Mouse (Mus musculus) MN1 (cell line): ENCODE data around the gene Ggt7.
"Not testable (repeated sequence)": the region's sequence is repeated elsewhere in the genome, so short reads cannot be mapped to it uniquely, and the experiment has no call there.

Experiments used
- DNase-seq: peaks from one replicate; pipeline ENCODE4 v3.0.0-alpha.2; 2016; ENCODE audit warnings: low spot score

Ggt7 gene

GRCm38 (mm10) chr2:155507721-155508470, 10.1 kb downstream of the Ggt7 start:
- DNase-seq, result no peak

- no peak for DNase-seq
Measured at GRCm38 (mm10) chr2:155505811-155506210, 12.2 kb downstream of the Ggt7 start.

- DNase-seq, result no peak
Measured at GRCm38 (mm10) chr2:155504440-155505355, 13.3 kb downstream of the Ggt7 start.

DNA sequence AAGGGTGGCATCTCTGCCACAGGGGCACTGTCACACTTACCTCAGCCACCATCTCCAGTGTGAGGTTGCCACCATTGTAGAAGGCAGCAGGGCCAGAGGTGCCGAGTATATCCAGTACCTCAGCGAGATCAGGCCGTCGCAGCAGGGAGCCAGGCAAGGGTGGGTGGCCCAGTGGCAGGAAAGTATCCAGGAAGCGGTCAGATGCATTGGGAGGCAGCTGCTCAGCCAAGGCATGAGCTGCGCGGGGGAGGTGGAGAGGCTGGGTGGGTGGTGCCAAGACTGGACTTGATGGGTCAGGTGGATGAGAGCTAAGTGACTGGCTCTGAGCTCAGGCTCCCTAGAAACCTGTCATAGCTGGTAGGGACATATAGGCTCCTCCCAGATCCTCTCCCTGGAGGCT, 15.4 kb downstream of the Ggt7 start:
- DNase-seq, result no peak

GRCm38 (mm10) chr2:155490998-155491397, 27.0 kb downstream of the Ggt7 start:
- DNase-seq, result no peak

DNA sequence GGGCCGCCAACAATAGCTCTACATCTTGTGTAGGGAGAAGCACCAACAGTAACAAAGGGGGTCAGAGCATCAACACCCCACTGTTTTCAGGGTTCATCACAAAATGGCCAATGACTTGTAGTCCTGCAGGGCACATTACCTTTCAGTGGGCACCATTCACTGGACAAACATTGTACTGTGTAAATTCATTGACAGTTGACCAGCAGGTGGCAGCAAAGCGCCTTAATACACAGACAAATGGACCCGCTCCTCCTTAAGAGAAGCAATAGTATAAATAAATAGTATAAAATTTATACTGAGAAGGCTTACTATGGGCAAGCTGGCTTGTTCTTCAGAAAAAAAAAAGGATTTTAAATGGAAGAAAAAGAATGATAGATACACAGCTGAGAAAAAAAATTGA, 36.0 kb downstream of the Ggt7 start:
- DNase-seq, result peak; percentile 67

DNA sequence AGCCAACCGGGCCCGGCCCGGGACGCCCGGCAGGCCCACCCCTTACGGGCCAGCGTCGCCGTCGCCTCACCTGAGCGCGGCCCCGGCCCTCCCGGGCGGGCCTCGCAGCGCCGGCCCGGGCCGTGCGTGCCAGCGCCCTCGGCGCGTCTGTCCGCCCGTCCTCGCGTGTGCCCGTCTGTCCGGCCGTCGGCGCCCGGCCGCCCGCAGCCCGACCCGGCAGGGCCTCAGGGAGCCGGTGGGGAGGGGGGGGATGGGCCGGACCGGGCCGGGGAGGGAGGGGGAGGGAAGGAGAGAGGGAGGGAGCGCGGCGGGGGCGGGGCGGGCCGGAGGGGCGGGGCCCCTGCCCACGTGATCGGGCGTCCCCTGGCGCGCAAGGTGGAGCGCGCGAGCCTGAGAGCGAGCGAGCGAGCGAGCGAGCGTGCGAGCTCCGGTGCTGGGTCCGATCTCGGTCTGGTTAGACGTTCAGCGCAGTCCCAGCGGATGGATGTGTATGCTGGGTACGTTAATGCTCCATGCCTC, 44.4 kb downstream of the Ggt7 start, which contains the start of gene Ncoa6:
TSS of gene Ncoa6 (minus strand) at position 325 of the 519 bp plus-strand sequence.
- peak; percentile 86 for DNase-seq

DNA sequence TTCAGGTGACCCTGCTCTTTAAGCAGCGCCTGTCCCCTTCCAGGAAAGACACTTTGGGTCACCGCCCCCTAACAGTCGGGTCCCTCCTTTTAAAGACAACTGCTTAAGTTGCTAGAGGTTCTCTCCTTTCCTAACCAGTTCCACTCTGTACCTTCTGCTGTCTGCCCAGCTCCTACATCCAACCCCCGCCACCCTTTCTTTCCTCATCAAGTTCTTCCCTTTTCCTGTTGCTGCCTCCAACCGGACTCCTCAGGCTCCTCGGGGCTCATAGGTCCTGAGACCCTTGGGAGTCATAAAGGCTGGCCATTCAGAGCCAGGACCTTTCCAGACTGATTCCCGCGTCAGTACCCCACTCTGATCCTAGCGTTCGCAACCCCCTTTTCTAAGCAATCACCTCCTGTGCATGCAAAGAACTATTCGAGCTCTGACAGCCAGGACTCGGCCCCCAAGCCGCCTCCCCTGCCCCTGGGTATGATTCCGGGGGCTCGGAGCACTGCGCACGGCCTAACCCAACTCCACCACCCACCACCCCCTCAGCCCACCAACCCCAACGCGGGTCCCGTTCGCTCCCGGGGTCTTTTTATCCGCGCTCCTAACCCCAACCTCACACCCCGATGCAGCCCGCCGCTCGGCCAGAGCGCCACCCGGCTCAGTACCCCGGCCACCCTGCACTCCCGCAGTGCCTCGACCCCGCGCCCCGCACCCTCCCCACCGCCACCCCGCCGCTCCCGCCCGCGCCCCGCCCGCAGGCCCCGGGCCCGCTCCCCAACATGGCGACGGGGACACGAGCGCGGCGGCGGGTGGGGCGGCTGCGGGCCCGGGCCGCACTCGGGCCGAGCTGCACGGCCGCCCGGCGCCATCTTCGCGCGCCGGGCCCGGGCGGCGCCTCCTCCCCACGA, 45.1 kb downstream of the Ggt7 start:
- peak; percentile 62 for DNase-seq

DNA sequence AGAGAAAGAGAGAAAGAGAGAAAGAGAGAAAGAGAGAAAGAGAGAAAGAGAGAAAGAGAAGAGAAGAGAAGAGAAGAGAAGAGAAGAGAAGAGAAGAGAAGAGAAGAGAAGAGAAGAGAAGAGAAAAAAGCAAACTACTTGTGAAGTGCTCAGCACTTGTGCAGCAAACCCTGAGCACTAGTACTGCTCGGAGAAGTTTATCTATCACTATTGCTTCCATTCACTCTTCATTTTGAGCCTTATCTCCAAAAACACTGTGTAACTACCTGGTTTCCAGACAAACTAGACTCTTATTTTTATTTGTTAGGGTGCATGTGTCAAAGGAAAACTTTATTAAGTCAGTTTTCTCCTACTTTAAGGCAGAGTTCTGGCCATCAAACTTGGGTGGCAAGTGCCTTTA, 51.2 kb downstream of the Ggt7 start:
- no peak for DNase-seq

DNA sequence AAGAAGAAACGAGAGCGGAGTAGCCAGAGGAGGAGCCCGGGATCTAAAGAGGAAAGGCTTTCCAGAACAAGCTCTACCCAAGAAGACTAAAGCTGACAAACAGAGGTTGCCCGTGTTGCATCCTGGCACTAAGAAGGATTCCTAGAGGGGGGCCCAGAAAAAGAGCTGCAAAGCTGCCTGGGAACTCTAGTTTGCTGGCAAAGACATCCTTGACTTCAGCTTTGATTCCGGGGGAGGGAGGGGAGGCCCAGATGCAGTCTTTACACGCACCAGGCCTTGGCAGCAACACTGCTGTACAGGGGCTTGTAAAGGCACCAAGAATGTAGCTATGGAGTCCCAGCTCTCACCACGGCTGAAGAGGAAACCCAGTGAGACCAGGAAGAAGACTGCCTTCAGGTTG, 64.4 kb downstream of the Ggt7 start:
- no peak for DNase-seq

- no peak for DNase-seq
Measured at GRCm38 (mm10) chr2:155451256-155451655, 66.8 kb downstream of the Ggt7 start.

DNA sequence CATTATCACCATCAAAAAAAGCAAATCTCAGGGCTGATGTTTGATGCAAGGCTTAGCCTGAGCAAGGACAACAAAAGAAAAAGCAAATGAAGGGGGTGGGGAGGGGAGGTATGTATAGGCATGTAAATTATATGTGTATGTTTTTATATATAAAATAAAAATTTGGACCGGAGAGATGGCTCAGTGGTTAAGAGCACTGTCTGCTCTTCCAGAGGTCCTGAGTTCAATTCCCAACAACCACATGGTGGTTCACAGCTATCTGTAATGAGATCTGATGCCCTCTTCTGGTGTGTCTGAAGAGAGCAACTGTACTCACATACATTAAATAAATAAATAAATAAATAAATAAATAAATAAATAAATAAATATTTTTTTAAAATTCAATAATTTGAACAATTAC, 70.1 kb downstream of the Ggt7 start:
- DNase-seq, result not testable (repeated sequence)

GRCm38 (mm10) chr2:155443446-155443845, 74.6 kb downstream of the Ggt7 start:
- DNase-seq, result no peak

- no peak for DNase-seq
Measured at GRCm38 (mm10) chr2:155442916-155443315, 75.1 kb downstream of the Ggt7 start.
